Mouse (Mus musculus) midbrain, embryonic 10.5 days (tissue): ENCODE measurements at regions not wholly inside any gene's neighbourhood (a gene's known extent, or its start where the extent isn't known, plus 50 kb on each side); places are given as distances from the start of the nearest gene placed in this dataset.

Experiments used
- DNase-seq: peaks from one replicate; pipeline ENCODE4 v3.0.0-alpha.2; 2017; ENCODE audit warnings: low spot score
- H3K27ac ChIP-seq: fragments of 300-500 bp; sonication (generic); replicated peaks from 2 replicates; pipeline ENCODE4 v1.5.1; 2016; ENCODE audit warnings: mild to moderate bottlenecking
- H3K27me3 ChIP-seq: fragments of 300-500 bp; sonication (generic); 2 replicates; pipeline ENCODE4 v1.6.1; 2016; ENCODE audit warnings: low read depth, mild to moderate bottlenecking; ENCODE audit not compliant: poor library complexity, severe bottlenecking
- H3K36me3 ChIP-seq: fragments of 300-500 bp; sonication (generic); 2 replicates; pipeline ENCODE4 v1.6.1; 2016; ENCODE audit warnings: mild to moderate bottlenecking, moderate library complexity
- H3K4me1 ChIP-seq: fragments of 300-500 bp; sonication (generic); 2 replicates; pipeline ENCODE4 v1.6.1; 2016
- H3K4me3 ChIP-seq: fragments of 300-500 bp; sonication (generic); 2 replicates; pipeline ENCODE4 v1.5.1; 2016; ENCODE audit warnings: mild to moderate bottlenecking, moderate library complexity
- H3K9me3 ChIP-seq: fragments of 300-500 bp; sonication (generic); replicated peaks from 2 replicates; pipeline ENCODE4 v1.6.1; 2016; ENCODE audit warnings: mild to moderate bottlenecking
- WGBS: fragments of 180-500 bp; shearing (Covaris S2); methylation state at CpG from one replicate; pipeline ENCODE4 v1.1.7; 2016; 5-methylcytosine and 5-hydroxymethylcytosine counted together

DNA sequence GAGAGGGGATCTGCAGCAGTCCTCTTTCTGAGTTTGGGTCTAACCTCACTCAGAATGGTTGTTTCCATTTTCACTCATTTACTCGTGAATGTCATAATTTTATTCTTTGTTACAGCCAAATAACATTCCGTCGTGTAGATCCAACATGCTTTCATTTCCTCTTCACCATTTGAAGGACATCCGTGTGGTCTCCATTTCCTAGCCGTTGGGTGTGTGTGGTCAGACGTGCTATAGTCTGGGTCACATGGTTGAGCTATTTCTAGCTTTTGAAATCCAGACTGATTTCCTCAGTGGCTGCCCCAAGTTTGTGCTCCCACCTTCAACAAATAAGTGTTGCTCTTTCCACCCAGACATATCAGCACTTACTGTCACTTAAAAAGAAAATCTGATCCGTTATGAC is 111.9 kb upstream of the Gjb5 start:
- no peaks in the 10 kb centered on the region for H3K4me1 ChIP-seq
- no peaks in the 10 kb centered on the region for H3K27me3 ChIP-seq
- DNase-seq: no peak
- no peak overlapping the region for H3K4me3 ChIP-seq
- no peaks in the 10 kb centered on the region for H3K9me3 ChIP-seq
- no peaks in the 10 kb centered on the region for H3K36me3 ChIP-seq
- 92% methylated on average over 7 of the region's 7 CpGs for WGBS
- H3K27ac ChIP-seq: no peak overlapping the region

DNA sequence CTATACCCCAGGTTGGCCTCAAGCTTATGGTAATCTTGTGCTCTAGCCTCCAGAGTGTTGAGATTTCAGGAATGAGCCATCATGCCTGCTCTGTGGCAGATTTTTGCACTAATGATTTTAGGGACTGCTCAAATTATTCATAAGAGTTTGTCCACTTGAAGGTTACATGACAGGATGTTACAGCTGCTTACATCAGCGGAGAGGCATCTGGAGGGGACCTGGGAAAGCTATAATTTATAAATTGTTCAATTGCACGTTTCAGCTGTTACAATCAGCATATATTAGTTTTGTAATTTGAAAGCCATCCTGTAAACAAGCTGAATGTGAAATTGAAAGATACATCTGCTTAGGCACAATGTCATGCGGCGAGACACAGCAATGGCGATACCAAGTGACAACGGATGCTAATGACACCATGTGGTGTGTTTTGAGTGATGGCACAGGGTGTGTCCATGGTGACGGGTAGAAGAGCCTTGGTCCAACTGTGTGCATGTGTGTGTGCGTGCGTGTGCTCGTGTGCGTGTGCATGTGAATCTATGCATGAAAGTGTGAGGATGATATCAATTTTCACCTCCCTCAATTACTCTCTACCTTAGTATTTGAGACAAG is 96.6 kb upstream of the Gjb5 start:
- WGBS: 94% methylated on average over 11 of the region's 11 CpGs
- peaks cover 16% of the 10 kb centered on the region; the same call in 1 of the 2 replicates for H3K9me3 ChIP-seq
- no peak overlapping the region for H3K27ac ChIP-seq
- H3K27me3 ChIP-seq: no peaks in the 10 kb centered on the region
- no peaks in the 10 kb centered on the region for H3K36me3 ChIP-seq
- no peak for DNase-seq
- 0 out of 2 replicates have a peak, but pooled peaks cover 4% of the 10 kb centered on the region for H3K4me1 ChIP-seq
- no peak overlapping the region for H3K4me3 ChIP-seq

DNA sequence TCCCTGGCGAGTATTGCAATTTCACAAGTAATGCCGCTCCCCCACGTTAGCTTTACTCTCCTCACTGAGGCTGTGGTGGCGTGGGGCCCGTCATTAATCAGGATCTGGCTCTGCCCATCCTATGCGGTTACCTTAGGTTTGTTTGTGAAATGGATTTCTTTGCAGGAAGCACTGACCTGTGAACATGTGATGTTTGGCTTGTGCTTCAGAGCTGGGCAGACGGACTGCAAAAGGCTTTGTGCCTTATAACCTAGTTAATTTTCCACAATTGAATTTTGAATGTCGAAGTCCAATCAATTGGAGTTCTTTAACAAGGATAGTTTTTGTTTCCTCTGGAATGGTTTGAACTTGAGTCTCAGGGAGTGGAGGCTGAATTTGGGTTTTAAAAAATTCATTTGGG is 94.1 kb upstream of the Gjb5 start:
- Histone ChIP-seq H3K4me3 (no peak overlapping the region), H3K9me3 (peaks cover 5% of the 10 kb centered on the region; the same call in 1 of the 2 replicates), H3K36me3 (no peaks in the 10 kb centered on the region), H3K27me3 (no peaks in the 10 kb centered on the region), H3K27ac (no peak overlapping the region), H3K4me1 (0 out of 2 replicates have a peak, but pooled peaks cover 4% of the 10 kb centered on the region)
- no peak for DNase-seq
- 76% methylated on average over 8 of the region's 8 CpGs for WGBS

DNA sequence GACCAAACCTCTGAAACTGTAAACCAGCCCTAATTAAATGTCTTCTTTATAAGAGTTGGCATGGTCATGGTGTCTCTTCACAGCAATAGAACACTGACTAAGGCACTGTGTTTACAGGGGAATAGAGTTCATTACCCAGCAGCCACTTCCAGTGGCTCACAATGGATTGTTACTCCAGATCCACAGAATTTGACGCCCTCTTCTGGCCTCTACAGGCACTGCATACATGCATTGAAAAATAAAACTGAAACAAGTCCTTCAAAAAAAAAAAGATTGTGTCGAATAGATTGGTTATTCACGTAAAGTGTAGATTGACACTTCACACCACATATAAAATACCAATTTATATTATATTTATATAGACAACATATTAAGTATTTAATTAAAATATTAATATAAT is 87.3 kb upstream of the Gjb5 start:
- H3K4me3 ChIP-seq: no peak overlapping the region
- no peaks in the 10 kb centered on the region for H3K4me1 ChIP-seq
- H3K36me3 ChIP-seq: no peaks in the 10 kb centered on the region
- H3K27me3 ChIP-seq: no peaks in the 10 kb centered on the region
- H3K27ac ChIP-seq: no peak overlapping the region
- 69% methylated on average over 3 of the region's 3 CpGs for WGBS
- DNase-seq: no peak
- H3K9me3 ChIP-seq: no peaks in the 10 kb centered on the region

DNA sequence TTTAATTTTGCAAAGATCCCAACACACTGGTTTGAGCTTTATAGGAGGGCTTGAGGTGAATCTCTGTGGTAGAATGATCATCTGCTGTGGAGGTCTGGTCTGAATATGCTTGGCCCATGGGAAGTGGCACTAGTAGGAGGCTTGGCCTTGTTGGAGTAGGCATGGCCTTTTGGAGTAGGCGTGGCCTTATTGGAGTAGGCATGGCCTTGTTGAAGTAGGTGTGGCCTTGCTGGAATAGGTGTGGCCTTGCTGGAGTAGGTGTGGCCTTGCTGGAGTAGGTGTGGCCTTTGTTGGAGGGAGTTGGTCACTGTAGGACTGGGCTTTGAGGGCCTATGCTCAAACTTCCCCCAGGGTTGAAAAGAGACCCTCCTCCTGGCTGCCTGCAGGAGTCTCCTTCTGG is 86.1 kb upstream of the Gjb5 start:
- no peaks in the 10 kb centered on the region for H3K4me1 ChIP-seq
- no peaks in the 10 kb centered on the region for H3K36me3 ChIP-seq
- H3K27me3 ChIP-seq: no peaks in the 10 kb centered on the region
- no peak for DNase-seq
- no peak overlapping the region for H3K27ac ChIP-seq
- H3K9me3 ChIP-seq: no peaks in the 10 kb centered on the region
- WGBS: 81% methylated on average over 1 of the region's 1 CpGs
- H3K4me3 ChIP-seq: no peak overlapping the region

DNA sequence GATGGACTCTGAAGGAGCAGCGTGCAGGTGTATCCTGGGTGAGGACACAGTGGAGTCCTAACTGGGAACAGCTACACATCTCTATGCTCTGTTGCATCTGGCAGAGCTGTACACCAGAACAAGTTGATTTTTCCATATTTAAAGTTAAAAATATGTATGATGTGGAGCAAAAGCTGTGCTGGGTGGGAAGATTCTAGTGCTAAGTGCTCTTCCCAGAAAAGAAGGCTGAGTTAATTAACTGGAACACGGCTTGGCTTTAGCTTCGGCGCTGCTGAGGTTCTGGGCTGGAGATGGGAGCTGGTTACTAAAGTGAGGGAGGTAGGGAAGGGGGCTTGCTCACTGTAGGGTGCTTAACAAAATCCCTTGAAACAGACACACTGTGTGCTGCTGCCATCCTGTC is 84.0 kb upstream of the Gjb5 start:
- Histone ChIP-seq H3K27me3 (no peaks in the 10 kb centered on the region), H3K9me3 (no peaks in the 10 kb centered on the region), H3K4me1 (no peaks in the 10 kb centered on the region), H3K36me3 (no peaks in the 10 kb centered on the region), H3K27ac (no peak overlapping the region), H3K4me3 (no peak overlapping the region)
- no peak for DNase-seq
- 76% methylated on average over 4 of the region's 4 CpGs for WGBS

DNA sequence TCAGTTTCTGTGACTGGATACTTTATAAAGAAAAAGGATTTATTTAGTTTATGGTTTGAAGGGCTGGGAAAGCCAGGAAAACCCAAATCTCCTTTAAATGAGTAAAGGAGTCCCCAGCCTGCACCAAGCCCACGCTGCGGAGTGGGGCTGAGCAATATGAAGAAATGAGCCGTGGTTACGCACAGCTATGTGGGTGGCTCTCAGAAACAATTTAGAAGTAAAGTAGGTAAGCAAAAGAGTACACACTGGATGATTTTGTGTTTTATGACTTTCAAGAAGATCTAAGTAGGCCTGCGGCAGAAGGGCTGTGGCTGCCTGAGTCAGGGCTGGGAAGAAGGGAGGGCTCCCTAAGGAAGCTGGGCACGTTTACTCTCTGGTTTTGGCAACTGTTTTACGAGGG is 82.6 kb upstream of the Gjb5 start:
- DNase-seq: no peak
- no peaks in the 10 kb centered on the region for H3K9me3 ChIP-seq
- no peak overlapping the region for H3K27ac ChIP-seq
- no peaks in the 10 kb centered on the region for H3K4me1 ChIP-seq
- H3K27me3 ChIP-seq: no peaks in the 10 kb centered on the region
- WGBS: 87% methylated on average over 7 of the region's 7 CpGs
- H3K4me3 ChIP-seq: no peak overlapping the region
- H3K36me3 ChIP-seq: no peaks in the 10 kb centered on the region

DNA sequence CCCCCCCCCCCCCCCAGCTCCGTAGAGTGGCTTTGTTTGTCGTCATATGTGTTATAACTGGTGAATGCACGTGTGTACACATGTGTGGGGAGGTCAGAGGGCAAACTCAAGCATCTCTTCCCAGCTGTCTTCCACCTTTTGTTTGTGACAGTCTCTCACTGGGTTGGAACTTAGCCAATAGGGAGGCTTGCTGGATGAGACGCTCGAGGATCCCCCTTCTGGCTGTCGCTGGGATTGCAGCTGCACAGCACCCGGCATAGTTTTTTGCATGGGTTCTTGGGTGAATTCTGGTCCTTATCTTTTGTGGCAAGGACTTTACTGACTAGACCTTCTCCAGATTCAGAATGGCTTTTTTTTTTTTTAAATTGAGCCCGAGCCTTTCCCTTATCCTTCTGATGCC is 77.1 kb upstream of the Gjb5 start:
- no peak overlapping the region for H3K27ac ChIP-seq
- DNase-seq: peak; percentile 54
- no peaks in the 10 kb centered on the region for H3K9me3 ChIP-seq
- no peaks in the 10 kb centered on the region for H3K36me3 ChIP-seq
- H3K27me3 ChIP-seq: no peaks in the 10 kb centered on the region; the same call in 1 of the 2 replicates
- 32% methylated on average over 8 of the region's 8 CpGs for WGBS
- H3K4me1 ChIP-seq: peaks cover 7% of the 10 kb centered on the region
- H3K4me3 ChIP-seq: 0 out of 2 replicates have a peak overlapping the region, but pooled peaks have one; percentile 18

DNA sequence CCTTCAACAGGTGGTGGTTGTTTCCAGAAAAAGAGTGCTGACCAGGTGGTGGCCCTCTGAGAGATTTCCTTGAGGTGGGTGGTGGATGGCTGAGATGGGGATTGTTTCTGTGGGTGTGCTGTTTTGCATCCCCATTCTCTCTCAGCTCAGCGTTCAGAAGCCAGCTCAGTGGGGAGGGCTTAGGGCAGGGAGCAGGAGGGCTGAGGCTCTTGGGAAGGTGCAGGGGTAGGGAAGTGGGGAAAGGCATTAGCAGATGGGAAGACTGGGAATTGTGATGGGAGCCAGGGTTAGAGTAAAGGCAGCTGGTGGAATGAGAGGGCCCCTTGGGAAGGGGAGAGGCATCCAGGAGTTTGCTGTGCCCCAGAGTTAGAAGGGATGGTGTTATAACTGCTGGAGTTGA is 72.3 kb upstream of the Gjb5 start:
- no peak for DNase-seq
- Histone ChIP-seq H3K4me1 (peaks cover 23% of the 10 kb centered on the region), H3K9me3 (peaks cover 2% of the 10 kb centered on the region; the same call in 1 of the 2 replicates), H3K27me3 (no peaks in the 10 kb centered on the region; the same call in 1 of the 2 replicates), H3K36me3 (no peaks in the 10 kb centered on the region), H3K4me3 (no peak overlapping the region), H3K27ac (no peak overlapping the region)
- WGBS: 0% methylated on average over 1 of the region's 1 CpGs

DNA sequence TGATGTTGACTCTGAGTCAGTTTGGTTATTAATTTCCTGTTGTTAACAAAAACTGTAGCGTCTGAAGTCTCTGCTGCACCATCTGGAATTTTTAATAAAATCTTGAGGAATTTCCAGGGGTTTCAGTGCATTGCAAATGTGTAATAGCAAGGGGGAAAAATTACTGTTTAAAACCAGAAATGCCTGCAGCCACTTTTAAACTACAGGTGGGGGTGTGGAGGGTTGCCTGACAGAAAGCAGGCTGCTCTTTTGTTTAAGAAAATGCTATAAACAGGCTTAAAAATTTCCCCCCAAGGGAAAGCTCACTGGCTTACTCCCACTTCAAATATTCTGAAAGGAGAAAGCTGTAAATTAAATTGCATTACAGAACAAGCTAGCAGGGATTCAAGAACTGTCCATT is 71.8 kb upstream of the Gjb5 start:
- Histone ChIP-seq H3K27ac (no peak overlapping the region), H3K36me3 (no peaks in the 10 kb centered on the region), H3K4me1 (peaks cover 23% of the 10 kb centered on the region), H3K27me3 (no peaks in the 10 kb centered on the region; the same call in 1 of the 2 replicates), H3K4me3 (no peak overlapping the region), H3K9me3 (peaks cover 4% of the 10 kb centered on the region; the same call in 1 of the 2 replicates)
- no peak for DNase-seq
- WGBS: 78% methylated on average over 1 of the region's 1 CpGs

DNA sequence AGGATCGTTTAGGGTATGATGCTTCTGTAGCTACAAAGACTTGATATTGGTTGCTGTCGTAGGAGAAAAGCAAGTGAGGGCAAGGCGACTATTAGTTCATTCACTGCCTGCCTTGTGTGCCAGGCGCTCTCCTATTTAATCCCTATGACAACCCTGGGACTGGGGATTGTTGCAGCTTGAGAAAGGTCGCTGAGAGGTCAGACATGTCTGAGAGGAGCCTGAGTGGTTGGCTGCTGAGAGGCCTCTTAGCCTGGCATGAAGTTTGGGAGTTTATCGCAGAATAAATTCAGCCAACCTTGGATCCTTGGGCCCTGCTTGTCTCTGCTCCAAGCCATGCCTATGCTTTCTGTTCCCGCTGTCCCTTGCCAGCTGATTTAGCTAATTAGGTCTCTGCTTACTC is 65.9 kb upstream of the Gjb5 start:
- Histone ChIP-seq H3K27me3 (peaks cover 5% of the 10 kb centered on the region), H3K27ac (no peak overlapping the region), H3K36me3 (no peaks in the 10 kb centered on the region), H3K4me3 (no peak overlapping the region), H3K9me3 (peaks cover 4% of the 10 kb centered on the region; the same call in 1 of the 2 replicates), H3K4me1 (peaks cover 36% of the 10 kb centered on the region)
- DNase-seq: peak; percentile 20
- WGBS: 64% methylated on average over 7 of the region's 7 CpGs

DNA sequence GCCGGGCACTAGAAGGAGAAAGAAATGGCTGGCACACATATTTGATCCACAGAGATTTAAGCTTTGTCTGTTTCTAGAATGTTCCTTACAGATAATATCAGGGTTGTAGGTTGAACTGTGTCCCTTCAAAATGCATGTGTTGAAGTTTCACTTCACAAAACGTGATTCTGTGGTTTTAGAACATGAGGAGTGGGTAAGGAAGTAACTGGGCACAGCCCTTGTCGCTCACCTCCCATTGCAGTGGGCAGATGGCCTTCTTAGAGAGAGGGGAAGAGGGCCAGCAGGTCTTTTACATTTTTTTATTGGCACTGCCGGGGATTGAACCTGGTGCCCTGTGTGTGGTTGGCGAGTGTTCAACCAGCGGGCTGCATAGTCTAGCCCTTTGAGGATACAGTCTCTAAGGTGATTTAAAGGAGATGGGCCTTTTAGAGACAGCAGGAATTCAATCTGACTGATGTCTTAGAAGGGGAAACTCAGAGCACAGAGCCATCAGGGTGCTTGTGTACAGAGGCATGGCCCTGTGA is 64.0 kb upstream of the Gjb5 start:
- DNase-seq: no peak
- Histone ChIP-seq H3K9me3 (peaks cover 4% of the 10 kb centered on the region; the same call in 1 of the 2 replicates), H3K27me3 (peaks cover 14% of the 10 kb centered on the region), H3K4me3 (no peak overlapping the region), H3K27ac (no peak overlapping the region), H3K4me1 (peaks cover 41% of the 10 kb centered on the region), H3K36me3 (no peaks in the 10 kb centered on the region)
- 91% methylated on average over 6 of the region's 6 CpGs for WGBS

DNA sequence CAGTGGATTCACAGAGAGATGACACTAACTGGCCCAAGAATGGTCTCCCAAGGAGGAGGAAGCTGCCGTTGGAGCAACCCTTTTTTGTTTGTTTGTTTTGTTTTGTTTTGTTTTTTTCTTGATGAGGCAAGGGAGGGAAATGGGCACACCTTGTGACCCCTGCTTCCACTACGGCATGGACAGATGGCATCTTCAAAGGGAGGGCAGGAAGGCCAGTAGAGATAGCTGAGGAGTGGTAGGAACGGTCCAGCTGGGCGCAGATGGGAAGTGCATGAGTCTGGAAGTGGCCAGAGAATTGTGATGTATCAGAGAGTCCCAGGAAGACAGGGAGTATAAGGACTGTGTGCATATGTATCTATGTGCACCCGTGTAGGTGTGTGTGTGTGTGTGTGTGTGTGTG is 63.1 kb upstream of the Gjb5 start:
- 83% methylated on average over 5 of the region's 5 CpGs for WGBS
- H3K4me1 ChIP-seq: peaks cover 36% of the 10 kb centered on the region
- H3K36me3 ChIP-seq: no peaks in the 10 kb centered on the region
- no peak overlapping the region for H3K4me3 ChIP-seq
- peaks cover 4% of the 10 kb centered on the region; the same call in 1 of the 2 replicates for H3K9me3 ChIP-seq
- H3K27ac ChIP-seq: no peak overlapping the region
- peaks cover 14% of the 10 kb centered on the region for H3K27me3 ChIP-seq
- no peak for DNase-seq
